Comparison of ENCODE assay signal across 17 mouse cellular contexts in the genomic region with DNA sequence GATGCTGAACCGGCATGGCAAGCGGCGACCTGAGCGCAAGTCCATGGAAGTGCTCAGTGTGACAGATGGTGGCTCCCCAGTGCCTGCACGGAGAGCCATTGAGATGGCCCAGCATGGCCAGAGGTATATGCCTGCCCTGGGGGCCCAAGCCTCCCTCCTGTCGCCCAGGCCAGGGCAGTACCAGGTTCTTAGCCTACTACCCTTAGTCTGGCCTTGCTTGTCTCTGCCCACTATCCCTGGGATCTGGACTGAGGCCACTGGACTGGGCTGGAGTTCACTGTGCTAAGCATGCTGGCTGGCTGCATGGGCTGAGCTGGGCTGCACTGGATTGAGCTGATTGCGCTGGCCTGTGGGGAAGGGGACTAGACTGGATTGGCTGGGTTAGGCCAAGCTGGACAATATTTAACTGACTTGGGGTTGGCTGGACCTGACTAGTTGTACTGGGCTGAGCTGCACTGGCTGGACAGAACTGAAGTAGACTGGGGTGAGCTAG. TPM values are rescaled to one million over a fixed set of nuclear protein-coding genes. Genes with fewer than 3 reads are reported as not detected.
A peak's percentile ranks its signal among the peaks of the same experiment; 100 is the strongest.
DNase-seq lines count a peak whose midpoint lies in the region; ATAC-seq and TF ChIP-seq lines count a peak whose summit lies in the region.
"Had no signal": no experiment of that assay in that cellular context is flagged by ENCODE, and none has a peak within 500 bp of the region (broad histone marks: within the 10 kb centered on the region; RNA-seq: fewer than 3 reads in every experiment).

No protein-coding gene starts in this region.

- no peak overlapping the region for H3K4me2 ChIP-seq in kidney, embryonic 14.5 days (replicated peaks; ENCODE audit: low read depth, low read length)
- H3K4me2 ChIP-seq in hindbrain, postnatal 0 days (ENCODE audit: low read depth, low read length): no peak overlapping the region
- H3K4me2 ChIP-seq: embryonic facial prominence, embryonic 12.5 days had no signal

- peak; percentile 11; the same call in 1 of the 2 replicates for ATAC-seq in kidney, embryonic 14.5 days (ENCODE audit: low FRiP score, low TSS enrichment)
- ATAC-seq in hindbrain, postnatal 0 days: no peak
- ATAC-seq: hindbrain, embryonic 16.5 days had no signal

- no peak overlapping the region for H3K9ac ChIP-seq in kidney, embryonic 14.5 days (ENCODE audit: low read depth, low read length)
- H3K9ac ChIP-seq in liver, adult 2 months (ENCODE audit: low read depth, low read length): no peak overlapping the region
- H3K9ac ChIP-seq in hindbrain, postnatal 0 days (replicated peaks; ENCODE audit: low read length): no peak overlapping the region
- H3K9ac ChIP-seq: embryonic facial prominence, embryonic 12.5 days had no signal

- no peak for TF ChIP-seq CTCF in liver, adult 2 months (IDR thresholded peaks at IDR 0.05; ENCODE audit: low read depth, low read length)
- no peak for TF ChIP-seq CTCF in hindbrain, postnatal 0 days (IDR thresholded peaks at IDR 0.05; ENCODE audit: low read depth)

- no peaks in the 10 kb centered on the region for H3K79me2 ChIP-seq in liver, adult 2 months (ENCODE audit: control insufficient read depth, insufficient read depth, low read length)

- no peak for TF ChIP-seq POLR2A in liver, adult 2 months (IDR thresholded peaks at IDR 0.05; ENCODE audit: extremely low read depth, insufficient read depth, low read length)

- H3K4me3 ChIP-seq in kidney, embryonic 14.5 days (ENCODE audit: low read length): no peak overlapping the region
- H3K4me3 ChIP-seq in liver, adult 2 months (ENCODE audit: insufficient read depth, low read depth, low read length): no peak overlapping the region
- H3K4me3 ChIP-seq in hindbrain, postnatal 0 days (ENCODE audit: low read length): no peak overlapping the region
- H3K4me3 ChIP-seq: embryonic facial prominence, embryonic 12.5 days; megakaryocyte, embryonic 14.5 days had no signal

- peak; percentile 59 for DNase-seq in brain, adult 2 months (ENCODE audit: low read depth, low spot score)
- DNase-seq in cerebellum, adult 9-11 months: peak; percentile 69
- DNase-seq in liver, adult 2 months (ENCODE audit: extremely low read depth, low read depth, low spot score): peak; percentile 89
- no peak for DNase-seq in hindbrain, postnatal 0 days (ENCODE audit: low spot score)
- DNase-seq in gastrocnemius, postnatal 4 days (ENCODE audit: low spot score in 2 of 2): no peak
- no peak for DNase-seq in testis, postnatal 10 days (ENCODE audit: low spot score)
- DNase-seq in layer of hippocampus, postnatal 36 days: no peak
- DNase-seq: adrenal gland, postnatal 10 days; heart, adult 18-20 months; heart, postnatal 14 days; lung, adult 2 months had no signal

- no peaks in the 10 kb centered on the region for H3K9me3 ChIP-seq in kidney, embryonic 14.5 days (ENCODE audit: control insufficient read depth, low read length)
- no peaks in the 10 kb centered on the region for H3K9me3 ChIP-seq in hindbrain, postnatal 0 days (ENCODE audit: low read length)
- H3K9me3 ChIP-seq: embryonic facial prominence, embryonic 12.5 days; G1E; megakaryocyte, embryonic 14.5 days had no signal

- H3K36me3 ChIP-seq in kidney, embryonic 14.5 days (ENCODE audit: control insufficient read depth, insufficient read depth, low read length): no peaks in the 10 kb centered on the region
- H3K36me3 ChIP-seq in liver, adult 2 months (ENCODE audit: control insufficient read depth, insufficient read depth, low read length): no peaks in the 10 kb centered on the region
- H3K36me3 ChIP-seq in hindbrain, postnatal 0 days (ENCODE audit: insufficient read depth, low read length): peaks cover 61% of the 10 kb centered on the region; the same call in 1 of the 2 replicates
- H3K36me3 ChIP-seq: embryonic facial prominence, embryonic 12.5 days; G1E had no signal

- no peaks in the 10 kb centered on the region for H3K27me3 ChIP-seq in kidney, embryonic 14.5 days (ENCODE audit: control insufficient read depth, insufficient read depth, low read length)
- no peaks in the 10 kb centered on the region for H3K27me3 ChIP-seq in liver, adult 2 months (ENCODE audit: control insufficient read depth, insufficient read depth, low read length)
- H3K27me3 ChIP-seq in hindbrain, postnatal 0 days (ENCODE audit: insufficient read depth, low read length): no peaks in the 10 kb centered on the region

- no peaks in the 10 kb centered on the region for H3K4me1 ChIP-seq in kidney, embryonic 14.5 days (ENCODE audit: control insufficient read depth, insufficient read depth, low read length)
- 0 out of 2 replicates have a peak, but pooled peaks cover 4% of the 10 kb centered on the region for H3K4me1 ChIP-seq in liver, adult 2 months (ENCODE audit: control insufficient read depth, insufficient read depth, low read length)
- no peaks in the 10 kb centered on the region for H3K4me1 ChIP-seq in hindbrain, postnatal 0 days (ENCODE audit: insufficient read depth, low read length)
- H3K4me1 ChIP-seq: embryonic facial prominence, embryonic 12.5 days had no signal

- no peak overlapping the region for H3K27ac ChIP-seq in kidney, embryonic 14.5 days (ENCODE audit: low read depth, low read length)
- no peak overlapping the region for H3K27ac ChIP-seq in liver, adult 2 months (replicated peaks; ENCODE audit: insufficient read depth, low read depth, low read length)
- no peak overlapping the region for H3K27ac ChIP-seq in hindbrain, postnatal 0 days
- H3K27ac ChIP-seq: embryonic facial prominence, embryonic 12.5 days had no signal

- 85% methylated on average over 7 of the region's 7 CpGs for WGBS in kidney, embryonic 14.5 days
- WGBS in liver, adult 2 months: 75% methylated on average over 7 of the region's 7 CpGs
- WGBS in hindbrain, postnatal 0 days: 65% methylated on average over 7 of the region's 7 CpGs

RNA-seq across cellular contexts. Expression of a gene that starts 38.8 kb away (rescaled TPM):
- polyA plus RNA-seq in kidney, embryonic 14.5 days (2014; fragmentation: Nextera tagmentation; extraction: Ambion mirVana): 0.46 and 0.69 TPM in 2 replicates
- 0.07 and 0.09 TPM in 2 replicates for total RNA-seq in liver, adult 2 months (2014; rRNA removed)
- polyA plus RNA-seq in liver, adult 2 months (2012; rRNA removed): not detected in 2 replicates
- total RNA-seq in hindbrain, postnatal 0 days (2014; rRNA removed): 136 and 143 TPM in 2 replicates
- 17.9 and 18.0 TPM in 2 replicates for polyA plus RNA-seq in hindbrain, postnatal 0 days (2015; fragmentation: Nextera tagmentation; extraction: Ambion mirVana)
- total RNA-seq in gastrocnemius, postnatal 4 days (2021): under 1 TPM; 0.78 to 0.96 TPM
- 100 to 1,000 TPM; 163 to 178 TPM for total RNA-seq in layer of hippocampus, postnatal 36 days (2021)
- total RNA-seq: monocyte, adult 5-6 weeks had no signal
- polyA plus RNA-seq: G1E had no signal

Comparison
In these comparisons a context has a peak if more than half of its experiments do, and no peak if none do; other contexts are left out.
1. DNase-seq: peak in brain, adult 2 months (single experiment), cerebellum, adult 9-11 months (single experiment) and liver, adult 2 months (single experiment); none in hindbrain, postnatal 0 days (single experiment), gastrocnemius, postnatal 4 days (0 of 2), testis, postnatal 10 days (single experiment) and layer of hippocampus, postnatal 36 days (0 of 2).
2. RNA of a gene that starts 38.8 kb away (total RNA-seq): 163 to 178 TPM in layer of hippocampus, postnatal 36 days and 136 to 143 TPM in hindbrain, postnatal 0 days; 0.78 to 0.96 TPM in gastrocnemius, postnatal 4 days and 0.07 to 0.09 TPM in liver, adult 2 months; every median in the first group is over 10 times any median in the second.